Mouse (Mus musculus): ENCODE measurements at regions not wholly inside any gene's neighbourhood (a gene's known extent, or its start where the extent isn't known, plus 50 kb on each side); places are given as distances from the start of the nearest gene placed in this dataset.
A peak's percentile ranks its signal among the peaks of the same experiment; 100 is the strongest.

GRCm38 (mm10) chr17:48592457-48592856 is 137.8 kb downstream of the Unc5cl start:
- H3K9ac ChIP-seq (ENCODE audit: low read length) = no peak overlapping the region
- no peak overlapping the region for H3K4me3 ChIP-seq (ENCODE audit: low read depth, low read length)
- no peak for ATAC-seq (ENCODE audit: low FRiP score)
- no peaks in the 10 kb centered on the region for H3K4me1 ChIP-seq (ENCODE audit: control insufficient read depth, insufficient read depth, low read length)
- H3K36me3 ChIP-seq (ENCODE audit: control insufficient read depth, insufficient read depth, low read length) = no peaks in the 10 kb centered on the region
- no peak overlapping the region for H3K4me2 ChIP-seq
- H3K27me3 ChIP-seq (ENCODE audit: control insufficient read depth, insufficient read depth, low read length) = no peaks in the 10 kb centered on the region
- no peak overlapping the region for H3K27ac ChIP-seq (ENCODE audit: low read depth, low read length)
- DNase-seq (ENCODE audit: low spot score, missing footprints) = no peak
- H3K9me3 ChIP-seq (ENCODE audit: control insufficient read depth, low read length) = no peaks in the 10 kb centered on the region; the same call in 1 of the 2 replicates
- WGBS = 69% methylated on average over 1 of the region's 1 CpGs

- Histone ChIP-seq H3K27ac (ENCODE audit: low read depth, low read length) (no peak overlapping the region), H3K9me3 (ENCODE audit: control insufficient read depth, low read length) (no peaks in the 10 kb centered on the region; the same call in 1 of the 2 replicates), H3K4me1 (ENCODE audit: control insufficient read depth, insufficient read depth, low read length) (no peaks in the 10 kb centered on the region), H3K4me3 (ENCODE audit: low read depth, low read length) (no peak overlapping the region), H3K9ac (ENCODE audit: low read length) (no peak overlapping the region), H3K27me3 (ENCODE audit: control insufficient read depth, insufficient read depth, low read length) (no peaks in the 10 kb centered on the region), H3K4me2 (no peak overlapping the region), H3K36me3 (ENCODE audit: control insufficient read depth, insufficient read depth, low read length) (no peaks in the 10 kb centered on the region)
- 78% methylated on average over 10 of the region's 10 CpGs for WGBS
- DNase-seq (ENCODE audit: low spot score, missing footprints) (no peak), ATAC-seq (ENCODE audit: low FRiP score) (no peak)
Observed at GRCm38 (mm10) chr17:48595418-48595963, 140.8 kb downstream of the Unc5cl start.

GRCm38 (mm10) chr17:48596406-48596805 is 141.7 kb downstream of the Unc5cl start:
- H3K9me3 ChIP-seq (ENCODE audit: control insufficient read depth, low read length) = no peaks in the 10 kb centered on the region; the same call in 1 of the 2 replicates
- H3K4me2 ChIP-seq = no peak overlapping the region
- WGBS = 81% methylated on average over 3 of the region's 3 CpGs
- no peak overlapping the region for H3K9ac ChIP-seq (ENCODE audit: low read length)
- H3K36me3 ChIP-seq (ENCODE audit: control insufficient read depth, insufficient read depth, low read length) = no peaks in the 10 kb centered on the region
- no peak overlapping the region for H3K4me3 ChIP-seq (ENCODE audit: low read depth, low read length)
- H3K27ac ChIP-seq (ENCODE audit: low read depth, low read length) = no peak overlapping the region
- ATAC-seq (ENCODE audit: low FRiP score) (no peak), DNase-seq (ENCODE audit: low spot score, missing footprints) (no peak)
- no peaks in the 10 kb centered on the region for H3K4me1 ChIP-seq (ENCODE audit: control insufficient read depth, insufficient read depth, low read length)
- H3K27me3 ChIP-seq (ENCODE audit: control insufficient read depth, insufficient read depth, low read length) = no peaks in the 10 kb centered on the region

GRCm38 (mm10) chr17:48597301-48597700 is 142.6 kb downstream of the Unc5cl start:
- WGBS = 97% methylated on average over 1 of the region's 1 CpGs
- no peak overlapping the region for H3K9ac ChIP-seq (ENCODE audit: low read length)
- no peaks in the 10 kb centered on the region for H3K36me3 ChIP-seq (ENCODE audit: control insufficient read depth, insufficient read depth, low read length)
- no peak overlapping the region for H3K27ac ChIP-seq (ENCODE audit: low read depth, low read length)
- no peaks in the 10 kb centered on the region for H3K27me3 ChIP-seq (ENCODE audit: control insufficient read depth, insufficient read depth, low read length)
- DNase-seq (ENCODE audit: low spot score, missing footprints) (no peak), ATAC-seq (ENCODE audit: low FRiP score) (no peak)
- H3K4me1 ChIP-seq (ENCODE audit: control insufficient read depth, insufficient read depth, low read length) = no peaks in the 10 kb centered on the region
- no peak overlapping the region for H3K4me2 ChIP-seq
- no peaks in the 10 kb centered on the region; the same call in 1 of the 2 replicates for H3K9me3 ChIP-seq (ENCODE audit: control insufficient read depth, low read length)
- no peak overlapping the region for H3K4me3 ChIP-seq (ENCODE audit: low read depth, low read length)

GRCm38 (mm10) chr17:48598471-48599141 is 143.9 kb downstream of the Unc5cl start:
- H3K4me2 ChIP-seq = no peak overlapping the region
- H3K36me3 ChIP-seq (ENCODE audit: control insufficient read depth, insufficient read depth, low read length) = no peaks in the 10 kb centered on the region
- H3K27me3 ChIP-seq (ENCODE audit: control insufficient read depth, insufficient read depth, low read length) = no peaks in the 10 kb centered on the region
- no peaks in the 10 kb centered on the region; the same call in 1 of the 2 replicates for H3K9me3 ChIP-seq (ENCODE audit: control insufficient read depth, low read length)
- no peaks in the 10 kb centered on the region for H3K4me1 ChIP-seq (ENCODE audit: control insufficient read depth, insufficient read depth, low read length)
- DNase-seq (ENCODE audit: low spot score, missing footprints) (no peak), ATAC-seq (ENCODE audit: low FRiP score) (no peak)
- no peak overlapping the region for H3K9ac ChIP-seq (ENCODE audit: low read length)
- no peak overlapping the region for H3K4me3 ChIP-seq (ENCODE audit: low read depth, low read length)
- WGBS = 90% methylated on average over 16 of the region's 16 CpGs
- no peak overlapping the region for H3K27ac ChIP-seq (ENCODE audit: low read depth, low read length)

DNA sequence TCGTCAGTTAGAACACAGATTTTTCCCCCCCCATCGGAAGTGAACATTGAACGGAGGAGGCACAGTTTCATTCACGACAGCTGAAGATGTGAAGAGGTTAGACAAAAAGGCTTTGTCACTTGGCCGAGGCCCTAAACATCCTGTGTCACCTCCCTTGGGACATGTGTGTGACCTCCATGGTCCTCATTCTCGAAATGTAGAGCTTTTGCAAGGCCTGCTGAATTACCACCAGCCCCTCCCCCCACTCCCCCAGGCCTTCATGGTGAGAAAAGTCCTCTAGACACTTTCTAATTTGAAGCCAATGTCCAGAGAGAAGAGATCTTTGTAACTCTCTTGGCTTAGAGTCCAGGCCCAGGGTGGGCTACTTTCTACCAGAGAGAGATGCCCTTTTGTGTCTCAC is 145.5 kb downstream of the Unc5cl start:
- Histone ChIP-seq H3K36me3 (ENCODE audit: control insufficient read depth, insufficient read depth, low read length) (no peaks in the 10 kb centered on the region), H3K27ac (ENCODE audit: low read depth, low read length) (no peak overlapping the region), H3K9ac (ENCODE audit: low read length) (no peak overlapping the region), H3K9me3 (ENCODE audit: control insufficient read depth, low read length) (no peaks in the 10 kb centered on the region), H3K4me2 (no peak overlapping the region), H3K4me3 (ENCODE audit: low read depth, low read length) (no peak overlapping the region), H3K27me3 (ENCODE audit: control insufficient read depth, insufficient read depth, low read length) (no peaks in the 10 kb centered on the region), H3K4me1 (ENCODE audit: control insufficient read depth, insufficient read depth, low read length) (no peaks in the 10 kb centered on the region)
- ATAC-seq (ENCODE audit: low FRiP score) (no peak), DNase-seq (ENCODE audit: low spot score, missing footprints) (no peak)
- 67% methylated on average over 6 of the region's 6 CpGs for WGBS

DNA sequence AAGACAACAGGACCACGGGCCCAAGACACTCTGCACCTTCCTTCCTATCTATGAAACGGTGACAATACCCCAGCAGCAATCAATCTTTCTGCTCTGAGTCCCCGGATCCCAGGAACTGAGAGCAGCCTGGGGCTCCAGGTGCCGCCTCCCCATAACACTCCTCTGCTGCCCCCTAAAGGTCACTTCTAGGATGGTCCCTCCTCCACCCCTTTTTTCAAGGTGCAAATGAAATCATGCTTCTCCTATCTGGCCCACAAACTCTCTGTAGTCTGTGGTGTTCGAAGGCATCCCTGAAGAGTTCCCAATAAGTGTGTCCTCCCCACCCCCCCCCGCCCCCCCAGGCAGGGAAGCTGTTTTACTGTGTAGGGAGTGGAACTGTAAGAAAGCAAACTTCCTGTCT is 147.9 kb downstream of the Unc5cl start:
- no peak overlapping the region for H3K4me2 ChIP-seq
- no peak overlapping the region for H3K27ac ChIP-seq (ENCODE audit: low read depth, low read length)
- 13% methylated on average over 6 of the region's 6 CpGs for WGBS
- H3K27me3 ChIP-seq (ENCODE audit: control insufficient read depth, insufficient read depth, low read length) = no peaks in the 10 kb centered on the region
- no peak overlapping the region for H3K9ac ChIP-seq (ENCODE audit: low read length)
- no peaks in the 10 kb centered on the region for H3K4me1 ChIP-seq (ENCODE audit: control insufficient read depth, insufficient read depth, low read length)
- H3K36me3 ChIP-seq (ENCODE audit: control insufficient read depth, insufficient read depth, low read length) = no peaks in the 10 kb centered on the region
- peak; percentile 93 for DNase-seq (ENCODE audit: low spot score, missing footprints)
- peak; percentile 61; the same call in 1 of the 2 replicates for ATAC-seq (ENCODE audit: low FRiP score)
- H3K9me3 ChIP-seq (ENCODE audit: control insufficient read depth, low read length) = no peaks in the 10 kb centered on the region
- no peak overlapping the region for H3K4me3 ChIP-seq (ENCODE audit: low read depth, low read length)

GRCm38 (mm10) chr17:48606767-48607166 is 152.1 kb downstream of the Unc5cl start:
- H3K4me2 ChIP-seq = no peak overlapping the region
- ATAC-seq (ENCODE audit: low FRiP score) = no peak
- H3K9ac ChIP-seq (ENCODE audit: low read length) = no peak overlapping the region
- no peaks in the 10 kb centered on the region for H3K9me3 ChIP-seq (ENCODE audit: control insufficient read depth, low read length)
- DNase-seq (ENCODE audit: low spot score, missing footprints) = no peak
- H3K4me3 ChIP-seq (ENCODE audit: low read depth, low read length) = no peak overlapping the region
- no peak overlapping the region for H3K27ac ChIP-seq (ENCODE audit: low read depth, low read length)
- H3K4me1 ChIP-seq (ENCODE audit: control insufficient read depth, insufficient read depth, low read length) = no peaks in the 10 kb centered on the region
- no peaks in the 10 kb centered on the region for H3K27me3 ChIP-seq (ENCODE audit: control insufficient read depth, insufficient read depth, low read length)
- whole genome bisulfite sequencing = 87% methylated on average over 4 of the region's 4 CpGs
- no peaks in the 10 kb centered on the region for H3K36me3 ChIP-seq (ENCODE audit: control insufficient read depth, insufficient read depth, low read length)

DNA sequence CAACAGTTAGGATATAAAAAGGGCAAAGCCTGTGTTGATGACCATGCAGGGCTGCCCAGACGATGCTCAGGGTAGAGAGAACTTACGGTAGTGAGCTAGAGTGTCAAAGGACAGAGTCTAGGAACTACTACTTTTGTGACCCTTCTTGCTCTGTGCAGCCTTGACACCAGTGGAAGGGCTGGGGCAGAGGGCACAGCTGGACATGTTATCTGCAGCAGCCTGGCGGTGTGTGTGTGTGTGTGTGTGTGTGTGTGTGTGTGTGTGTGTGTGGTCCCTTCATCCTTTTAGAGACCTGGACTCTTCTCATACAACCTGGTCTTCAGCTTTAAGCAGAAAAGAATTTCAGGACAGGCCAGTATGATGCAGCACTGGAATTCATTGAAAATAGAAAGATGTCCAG is 153.6 kb downstream of the Unc5cl start:
- no peaks in the 10 kb centered on the region for H3K36me3 ChIP-seq (ENCODE audit: control insufficient read depth, insufficient read depth, low read length)
- H3K27me3 ChIP-seq (ENCODE audit: control insufficient read depth, insufficient read depth, low read length) = no peaks in the 10 kb centered on the region
- no peak overlapping the region for H3K4me2 ChIP-seq
- WGBS = 89% methylated on average over 3 of the region's 3 CpGs
- DNase-seq (ENCODE audit: low spot score, missing footprints) (no peak), ATAC-seq (ENCODE audit: low FRiP score) (no peak)
- H3K9me3 ChIP-seq (ENCODE audit: control insufficient read depth, low read length) = no peaks in the 10 kb centered on the region
- no peak overlapping the region for H3K9ac ChIP-seq (ENCODE audit: low read length)
- H3K4me1 ChIP-seq (ENCODE audit: control insufficient read depth, insufficient read depth, low read length) = no peaks in the 10 kb centered on the region
- H3K27ac ChIP-seq (ENCODE audit: low read depth, low read length) = no peak overlapping the region
- H3K4me3 ChIP-seq (ENCODE audit: low read depth, low read length) = no peak overlapping the region

Measured in midbrain, embryonic 11.5 days (tissue).